Comparison of ENCODE assay signal across 15 mouse cellular contexts in the genomic region with DNA sequence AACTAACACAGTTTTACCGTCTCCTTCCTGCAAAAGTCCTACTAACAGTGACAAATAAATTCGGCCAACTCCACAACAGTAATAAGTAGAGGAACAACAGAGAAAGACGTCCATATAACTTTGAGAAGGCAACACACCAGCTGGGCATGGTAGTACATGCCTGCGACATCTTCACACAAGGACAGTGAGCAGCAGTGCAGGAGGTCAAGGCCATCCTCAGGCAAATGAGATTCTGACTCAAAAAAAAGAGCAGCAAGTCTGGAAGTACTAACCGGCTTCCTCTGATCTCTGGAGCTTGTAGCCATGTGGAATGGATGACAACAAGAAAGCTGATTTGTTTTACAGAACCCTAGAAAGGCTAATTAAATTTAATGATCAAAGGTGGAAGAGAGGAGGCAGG.
"Had no signal": no experiment of that assay in that cellular context is flagged by ENCODE, and none has a peak within 500 bp of the region (broad histone marks: within the 10 kb centered on the region; RNA-seq: fewer than 3 reads in every experiment).

No protein-coding gene starts in this region.

- DNase-seq: kidney, postnatal 10 days; kidney, postnatal 4 days; liver; lung, adult 2 months; lung, postnatal 36 days; right cerebral cortex, postnatal 14 days; thymus, adult 2 months; thymus, postnatal 25 days had no signal

- H3K27ac ChIP-seq: layer of hippocampus, adult 2 months; limb, embryonic 12.5 days; liver, embryonic 14.5 days; midbrain, embryonic 15.5 days; neural tube, embryonic 12.5 days; stomach, embryonic 15.5 days had no signal

- H3K27me3 ChIP-seq: limb, embryonic 12.5 days; midbrain, embryonic 15.5 days; neural tube, embryonic 12.5 days; stomach, embryonic 15.5 days had no signal

- H3K9ac ChIP-seq: limb, embryonic 12.5 days; liver, embryonic 14.5 days; midbrain, embryonic 15.5 days; neural tube, embryonic 12.5 days; stomach, embryonic 15.5 days had no signal

- H3K4me1 ChIP-seq: midbrain, embryonic 15.5 days; neural tube, embryonic 12.5 days had no signal

- H3K4me3 ChIP-seq: layer of hippocampus, adult 2 months; limb, embryonic 12.5 days; midbrain, embryonic 15.5 days; neural tube, embryonic 12.5 days; stomach, embryonic 15.5 days had no signal

- ATAC-seq: lung, postnatal 0 days; midbrain, embryonic 15.5 days had no signal

- H3K4me2 ChIP-seq: limb, embryonic 12.5 days; midbrain, embryonic 15.5 days; neural tube, embryonic 12.5 days; stomach, embryonic 15.5 days had no signal

- H3K9me3 ChIP-seq: limb, embryonic 12.5 days; midbrain, embryonic 15.5 days; neural tube, embryonic 12.5 days; stomach, embryonic 15.5 days had no signal
